Mouse (Mus musculus) MEL (cell line): Measurements from ENCODE around the gene Trpt1. TPM values are rescaled to one million over a fixed set of nuclear protein-coding genes. Genes with fewer than 3 reads are reported as not detected.

Source experiments
- DNase-seq: peaks from one replicate; pipeline ENCODE4 v3.0.0; 2011; ENCODE audit warnings: low read depth, low spot score
- H3K27ac ChIP-seq: 2 replicates; pipeline ENCODE4 v1.5.1; 2012; ENCODE audit warnings: low read depth, mild to moderate bottlenecking, control low read depth, low read length, moderate library complexity; ENCODE audit not compliant: control insufficient read depth
- H3K27me3 ChIP-seq, 2 experiments: fragments of 150-350 bp in 1 of 2; sonication (generic) in 1 of 2; 2 replicates each; pipeline ENCODE4 v1.6.1; 2012; ENCODE audit warnings: low read length in 2 of 2, mild to moderate bottlenecking in 2 of 2, improper control_type of control experiment in 1 of 2, moderate library complexity in 1 of 2; ENCODE audit not compliant: insufficient read depth in 2 of 2, control insufficient read depth in 1 of 2
- H3K36me3 ChIP-seq, 2 experiments: 2 replicates each; pipeline ENCODE4 v1.6.1; 2012 to 2014; ENCODE audit warnings: low read length in 2 of 2, improper control_type of control experiment in 1 of 2, inconsistent platforms in 1 of 2, mild to moderate bottlenecking in 1 of 2; ENCODE audit not compliant: insufficient read depth in 2 of 2, control insufficient read depth in 1 of 2
- H3K4me1 ChIP-seq, 2 experiments: fragments of 150-350 bp in 1 of 2; sonication (generic) in 1 of 2; 2 replicates each; pipeline ENCODE4 v1.6.1; 2012; ENCODE audit warnings: low read length in 2 of 2, improper control_type of control experiment in 1 of 2, mild to moderate bottlenecking in 1 of 2; ENCODE audit not compliant: insufficient read depth in 2 of 2, control insufficient read depth in 1 of 2
- H3K4me3 ChIP-seq, 2 experiments: fragments of 150-350 bp in 1 of 2; sonication (generic) in 1 of 2; 2 replicates each; pipeline ENCODE4 v1.5.1; 2012; ENCODE audit warnings: low read depth in 2 of 2, low read length in 2 of 2, mild to moderate bottlenecking in 2 of 2, moderate library complexity in 2 of 2, control low read depth in 1 of 2, improper control_type of control experiment in 1 of 2; ENCODE audit not compliant: control insufficient read depth in 1 of 2, insufficient read depth in 1 of 2
- H3K79me2 ChIP-seq: 2 replicates; pipeline ENCODE4 v1.6.1; 2012; ENCODE audit warnings: mild to moderate bottlenecking, low read length, moderate library complexity; ENCODE audit not compliant: control insufficient read depth, poor library complexity, insufficient read depth
- H3K9ac ChIP-seq: 2 replicates; pipeline ENCODE4 v1.6.1; 2012; ENCODE audit warnings: low read depth, mild to moderate bottlenecking, control low read depth, low read length, moderate library complexity; ENCODE audit not compliant: control insufficient read depth, poor library complexity, severe bottlenecking
- H3K9me3 ChIP-seq: fragments of 150-350 bp; sonication (generic); replicated peaks from 2 replicates; pipeline ENCODE4 v1.6.1; 2012; ENCODE audit warnings: mild to moderate bottlenecking, low read length, improper control_type of control experiment, moderate library complexity; ENCODE audit not compliant: insufficient read depth
- BHLHE40 ChIP-seq: IDR thresholded peaks from 2 replicates; pipeline ENCODE4 v1.6.1; 2012; ENCODE audit warnings: low read depth, mild to moderate bottlenecking, inconsistent platforms, low read length, improper control_type of control experiment, borderline replicate concordance
- CHD1 ChIP-seq: IDR thresholded peaks from 2 replicates; pipeline ENCODE4 v1.6.1; 2012; ENCODE audit warnings: low read depth, mild to moderate bottlenecking, inconsistent platforms, low read length, improper control_type of control experiment
- EP300 ChIP-seq, 2 experiments: IDR thresholded peaks; 2 replicates each; pipeline ENCODE4 v1.6.1; 2011; ENCODE audit warnings: improper control_type of control experiment in 2 of 2, low read length in 2 of 2, low read depth in 1 of 2, mild to moderate bottlenecking in 1 of 2
- GATA1 ChIP-seq: IDR thresholded peaks from 2 replicates; pipeline ENCODE4 v1.6.1; 2011; ENCODE audit warnings: low read depth, low read length, improper control_type of control experiment
- HCFC1 ChIP-seq: IDR thresholded peaks from 2 replicates; pipeline ENCODE4 v1.6.1; 2012; ENCODE audit warnings: low read depth, mild to moderate bottlenecking, inconsistent platforms, low read length, improper control_type of control experiment, moderate library complexity
- MEF2A ChIP-seq: IDR thresholded peaks from 2 replicates; pipeline ENCODE4 v1.6.1; 2014; ENCODE audit warnings: low read depth, mild to moderate bottlenecking, inconsistent platforms, low read length, improper control_type of control experiment; ENCODE audit not compliant: poor library complexity, insufficient replicate concordance, severe bottlenecking; ENCODE audit errors: extremely low read depth
- POLR2A ChIP-seq, 2 experiments: IDR thresholded peaks; 2 replicates each; pipeline ENCODE4 v1.6.1; 2011 to 2012; ENCODE audit warnings: low read length in 2 of 2, mild to moderate bottlenecking in 2 of 2, control low read depth in 1 of 2, improper control_type of control experiment in 1 of 2, low read depth in 1 of 2, moderate library complexity in 1 of 2; ENCODE audit not compliant: control insufficient read depth in 1 of 2, insufficient read depth in 1 of 2, poor library complexity in 1 of 2
- POLR2AphosphoS2 ChIP-seq: IDR thresholded peaks from 2 replicates; pipeline ENCODE4 v1.6.1; 2011; ENCODE audit warnings: low read length, improper control_type of control experiment
- POLR2AphosphoS5 ChIP-seq: IDR thresholded peaks from 2 replicates; pipeline ENCODE4 v1.6.1; 2012; ENCODE audit warnings: low read depth, borderline replicate concordance, mild to moderate bottlenecking, inconsistent platforms, low read length, moderate library complexity, mixed read lengths
- TCF12 ChIP-seq: IDR thresholded peaks from 2 replicates; pipeline ENCODE4 v1.6.1; 2014; ENCODE audit warnings: low read depth, mild to moderate bottlenecking, inconsistent platforms, low read length, improper control_type of control experiment, moderate library complexity
- ZC3H11A ChIP-seq: IDR thresholded peaks from 2 replicates; pipeline ENCODE4 v1.6.1; 2012; ENCODE audit warnings: low read depth, mild to moderate bottlenecking, inconsistent platforms, low read length, improper control_type of control experiment
- ZNF384 ChIP-seq: IDR thresholded peaks from 2 replicates; pipeline ENCODE4 v1.6.1; 2012; ENCODE audit warnings: low read depth, mild to moderate bottlenecking, inconsistent platforms, low read length, improper control_type of control experiment
- polyA plus RNA-seq, 2 experiments: library from polyadenylated mRNA; stranded (reverse) in 1 of 2; unstranded in 1 of 2; fragments of >175 nt in 1 of 2; fragments of >200 nt in 1 of 2; gene quantifications; 2 replicates each; pipeline versions ENCODE4 v1.2.1 to v1.2.4; 2012; ENCODE audit warnings: low replicate concordance in 2 of 2, low read depth in 1 of 2; ENCODE audit not compliant: insufficient read length in 2 of 2, insufficient read depth in 1 of 2, missing spikeins in 1 of 2
- total RNA-seq: library from RNA; depleted of rRNA; stranded (reverse); fragments of 300-350 nt; gene quantifications from 2 replicates; pipeline ENCODE4 v1.2.3, GENCODE M21; 2012

Gene Trpt1
- total and polyA plus RNA-seq, 3 experiments = 1.8 to 2.3 TPM; not detected in 1

- no peak for TF ChIP-seq EP300 (IDR thresholded peaks at IDR 0.05; ENCODE audit: low read depth in 1 of 2, low read length in 2 of 2)
Observed at GRCm38 (mm10) chr19:6995255-6995991, 508 bp upstream of the Trpt1 start (continued).

GRCm38 (mm10) chr19:6997721-6998290 is 1.9 kb downstream of the Trpt1 start:
- Histone ChIP-seq H3K79me2 (peaks cover 2% of the 10 kb centered on the region; the same call in 1 of the 2 replicates), H3K36me3 (peaks cover 0 to 11% of the 10 kb centered on the region in 2 experiments; a peak in 2 of 4 replicates), H3K9me3 (no peaks in the 10 kb centered on the region), H3K27me3 (no peaks in the 10 kb centered on the region), H3K27ac (no peak overlapping the region), H3K9ac (no peak overlapping the region), H3K4me3 (no peak overlapping the region), H3K4me1 (peaks cover 0 to 18% of the 10 kb centered on the region in 2 experiments; a peak in 3 of 4 replicates)
- DNase-seq = no peak
- TF ChIP-seq GATA1 (no peak), POLR2AphosphoS2 (0 out of 2 replicates have a peak, but pooled peaks have one; percentile 69), POLR2A (IDR thresholded peaks at IDR 0.05; ENCODE audit: control insufficient read depth in 1 of 2, insufficient read depth in 1 of 2, low read depth in 1 of 2, low read length in 2 of 2, poor library complexity in 1 of 2) (peak in 1 of 2 experiments; percentile 32; a peak in 2 of 4 replicates), EP300 (IDR thresholded peaks at IDR 0.05; ENCODE audit: low read depth in 1 of 2, low read length in 2 of 2) (no peak), BHLHE40 (no peak), CHD1 (no peak)

- peaks cover 2% of the 10 kb centered on the region; the same call in 1 of the 2 replicates for H3K79me2 ChIP-seq
- no peak for TF ChIP-seq HCFC1
- TF ChIP-seq ZC3H11A = no peak
- TF ChIP-seq POLR2AphosphoS2 = no peak
- no peak for TF ChIP-seq TCF12
- TF ChIP-seq CHD1 = no peak
- TF ChIP-seq MEF2A = no peak
- TF ChIP-seq ZNF384 = no peak
- TF ChIP-seq POLR2AphosphoS5 = no peak
- no peaks in the 10 kb centered on the region for H3K9me3 ChIP-seq
- H3K9ac ChIP-seq = no peak overlapping the region
- H3K27ac ChIP-seq = no peak overlapping the region
- peaks cover 0 to 17% of the 10 kb centered on the region in 2 experiments; a peak in 2 of 4 replicates for H3K36me3 ChIP-seq
- H3K27me3 ChIP-seq = no peaks in the 10 kb centered on the region
- DNase-seq = no peak
- peaks cover 0 to 15% of the 10 kb centered on the region in 2 experiments; a peak in 3 of 4 replicates for H3K4me1 ChIP-seq
- no peak overlapping the region for H3K4me3 ChIP-seq
Observed at GRCm38 (mm10) chr19:6999360-7000063, 3.6 kb downstream of the Trpt1 start.
